Mouse (Mus musculus) forebrain, postnatal 0 days (tissue): Measurements from ENCODE around the gene Mapk12. TPM values are rescaled to one million over a fixed set of nuclear protein-coding genes. Genes with fewer than 3 reads are reported as not detected.

ENCODE experiments used
- ATAC-seq: fragments of 200-750 bp; cut with Nextera tagmentation; 2 replicates; pipeline ENCODE4 v1.8.0; 2017; ENCODE audit warnings: mild to moderate bottlenecking, moderate library complexity
- DNase-seq: peaks from one replicate; pipeline ENCODE4 v3.0.0-alpha.2; 2015
- H3K27ac ChIP-seq: fragments of 300-500 bp; sonication (generic); 2 replicates; pipeline ENCODE4 v1.5.1; 2014; ENCODE audit warnings: low read depth, mild to moderate bottlenecking, antibody characterized with exemption, low read length, moderate library complexity, mixed read lengths
- H3K27me3 ChIP-seq: fragments of 300-500 bp; sonication (generic); 2 replicates; pipeline ENCODE4 v1.6.1; 2014; ENCODE audit warnings: mild to moderate bottlenecking, low read length, mixed read lengths; ENCODE audit not compliant: insufficient read depth
- H3K36me3 ChIP-seq: fragments of 300-500 bp; sonication (generic); 2 replicates; pipeline ENCODE4 v1.6.1; 2014; ENCODE audit warnings: mild to moderate bottlenecking, moderate library complexity; ENCODE audit not compliant: insufficient read depth
- H3K4me1 ChIP-seq: fragments of 300-500 bp; sonication (generic); 2 replicates; pipeline ENCODE4 v1.6.1; 2014; ENCODE audit warnings: antibody characterized with exemption; ENCODE audit not compliant: insufficient read depth
- H3K4me2 ChIP-seq: fragments of 300-500 bp; sonication (generic); 2 replicates; pipeline ENCODE4 v1.6.1; 2014; ENCODE audit warnings: low read depth, mild to moderate bottlenecking, moderate library complexity
- H3K4me3 ChIP-seq: fragments of 300-500 bp; sonication (generic); 2 replicates; pipeline ENCODE4 v1.5.1; 2014; ENCODE audit warnings: low read depth, low read length, mixed read lengths
- H3K9ac ChIP-seq: fragments of 300-500 bp; sonication (generic); 2 replicates; pipeline ENCODE4 v1.6.1; 2014; ENCODE audit warnings: mild to moderate bottlenecking
- H3K9me3 ChIP-seq: fragments of 300-500 bp; sonication (generic); 2 replicates; pipeline ENCODE4 v1.6.1; 2016; ENCODE audit warnings: low read length
- CTCF ChIP-seq: sonication (generic); IDR thresholded peaks from 2 replicates; pipeline ENCODE4 v1.5.1; 2016; ENCODE audit warnings: antibody characterized with exemption, control low read depth, low read depth
- WGBS: fragments of 180-500 bp; shearing (Covaris S2); extraction: QIAGEN DNeasy Blood & Tissue Kit; methylation state at CpG from one replicate; pipeline ENCODE4 v1.1.7; 2014; 5-methylcytosine and 5-hydroxymethylcytosine counted together
- polyA plus RNA-seq: library from polyadenylated mRNA; unstranded; fragments of >200 nt; fragmentation: Nextera tagmentation; extraction: Ambion mirVana; gene quantifications from 2 replicates; pipeline ENCODE4 v1.2.1, GENCODE M21; 2015
- total RNA-seq: library from RNA; depleted of rRNA; stranded (reverse); fragments of >200 nt; gene quantifications from 2 replicates; pipeline ENCODE4 v1.2.3, GENCODE M21; 2014

The Mapk12 gene
- total and polyA plus RNA-seq, 2 experiments from 2014 or later: 2.0 to 3.4 TPM

- H3K4me3 ChIP-seq: no peak overlapping the region
- WGBS: 13% methylated on average over 5 of the region's 5 CpGs
- H3K9me3 ChIP-seq: no peaks in the 10 kb centered on the region
- ATAC-seq (no peak), DNase-seq (peak; percentile 47)
- peaks cover 44% of the 10 kb centered on the region for H3K4me1 ChIP-seq
- peak overlapping the region; percentile 24 for H3K4me2 ChIP-seq
- TF ChIP-seq CTCF: no peak
- no peak overlapping the region for H3K9ac ChIP-seq
- 0 out of 2 replicates have a peak overlapping the region, but pooled peaks have one; percentile 45 for H3K27ac ChIP-seq
- no peaks in the 10 kb centered on the region for H3K27me3 ChIP-seq
- no peaks in the 10 kb centered on the region for H3K36me3 ChIP-seq
Measured at GRCm38 (mm10) chr15:89177121-89177520, 36.6 kb upstream of the Mapk12 start.

DNA sequence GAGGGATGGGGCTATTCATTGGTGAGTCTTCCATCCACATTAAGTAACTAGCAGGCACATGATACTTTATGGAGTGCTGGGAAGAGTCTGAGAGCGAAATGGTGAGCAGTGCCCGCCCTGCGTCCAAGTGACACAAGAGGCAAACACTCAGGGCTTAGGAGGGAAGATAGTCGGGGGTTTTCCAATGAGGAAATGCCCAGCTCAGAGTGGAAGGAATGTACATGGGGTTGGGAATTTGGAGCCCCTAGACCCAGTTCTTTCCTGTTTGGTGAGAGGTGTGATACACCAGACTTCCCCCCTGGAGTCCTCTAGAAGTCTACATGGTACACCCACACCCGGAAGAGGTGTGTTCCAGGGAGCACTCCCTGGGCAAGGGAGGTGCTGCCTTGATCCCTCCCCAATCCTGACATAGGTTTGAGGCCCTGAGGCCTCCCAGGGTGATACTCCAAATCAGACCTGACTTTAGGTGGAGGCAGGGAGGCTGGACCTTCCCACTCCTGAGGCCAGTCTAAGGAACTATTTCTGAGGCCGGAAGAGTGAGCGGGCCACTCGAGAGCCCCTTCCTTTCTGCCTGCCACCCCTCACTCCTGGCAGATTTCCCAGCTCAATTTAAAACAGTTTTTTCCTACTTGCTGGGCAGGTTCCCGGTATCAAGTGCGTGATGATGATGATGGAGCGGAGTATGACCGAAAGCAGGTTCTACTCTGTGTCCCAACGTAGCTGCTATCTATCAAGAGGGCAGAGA, 35.1 kb upstream of the Mapk12 start:
- ATAC-seq: no peak
- TF ChIP-seq CTCF: no peak
- Histone ChIP-seq H3K4me1 (peaks cover 44% of the 10 kb centered on the region), H3K27me3 (no peaks in the 10 kb centered on the region), H3K36me3 (no peaks in the 10 kb centered on the region), H3K4me3 (no peak overlapping the region), H3K4me2 (no peak overlapping the region), H3K27ac (no peak overlapping the region), H3K9me3 (no peaks in the 10 kb centered on the region), H3K9ac (no peak overlapping the region)
- no peak for DNase-seq
- WGBS: 49% methylated on average over 13 of the region's 13 CpGs

DNA sequence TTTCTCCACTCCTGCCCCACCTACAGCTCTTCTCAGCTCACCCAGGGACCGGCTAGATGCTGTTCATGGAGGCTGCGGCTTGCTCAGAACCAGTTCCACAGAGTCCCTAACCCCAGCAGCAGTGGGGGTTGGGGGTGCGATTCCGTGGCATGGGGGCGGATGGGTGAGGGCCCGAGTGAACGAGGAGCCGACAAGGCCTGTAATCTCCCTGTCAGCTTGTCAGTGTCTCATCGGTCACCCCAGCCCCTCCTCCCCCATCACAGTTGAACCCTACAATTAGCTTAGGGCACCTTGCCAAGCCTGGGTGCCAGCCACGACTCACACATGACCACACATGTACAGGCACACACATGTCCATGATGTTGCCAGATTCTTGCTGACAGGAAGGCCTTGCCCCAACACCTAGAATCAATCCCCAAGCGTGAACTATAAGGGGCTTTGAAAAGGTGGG, 34.4 kb upstream of the Mapk12 start:
- peaks cover 44% of the 10 kb centered on the region for H3K4me1 ChIP-seq
- no peak for DNase-seq
- no peak overlapping the region for H3K4me3 ChIP-seq
- ATAC-seq: no peak
- H3K4me2 ChIP-seq: peak overlapping the region; percentile 99
- H3K9me3 ChIP-seq: no peaks in the 10 kb centered on the region
- TF ChIP-seq CTCF: no peak
- peak overlapping the region; percentile 29; the same call in 1 of the 2 replicates for H3K27ac ChIP-seq
- H3K9ac ChIP-seq: no peak overlapping the region
- H3K36me3 ChIP-seq: no peaks in the 10 kb centered on the region
- WGBS: 35% methylated on average over 11 of the region's 11 CpGs
- no peaks in the 10 kb centered on the region for H3K27me3 ChIP-seq

- no peak for DNase-seq
- peak overlapping the region; percentile 99 for H3K4me2 ChIP-seq
- no peak for TF ChIP-seq CTCF
- H3K4me1 ChIP-seq: peaks cover 39% of the 10 kb centered on the region
- 0 out of 2 replicates have a peak, but pooled peaks cover 2% of the 10 kb centered on the region for H3K36me3 ChIP-seq
- H3K9me3 ChIP-seq: no peaks in the 10 kb centered on the region
- H3K27ac ChIP-seq: peak overlapping the region; percentile 83; the same call in 1 of the 2 replicates
- 6% methylated on average over 15 of the region's 15 CpGs for WGBS
- H3K4me3 ChIP-seq: peak overlapping the region; percentile 58
- peak overlapping the region; percentile 72 for H3K9ac ChIP-seq
- ATAC-seq: peak; percentile 23
- H3K27me3 ChIP-seq: no peaks in the 10 kb centered on the region
Measured at GRCm38 (mm10) chr15:89173906-89174214, 33.4 kb upstream of the Mapk12 start.

GRCm38 (mm10) chr15:89173024-89173905, 32.8 kb upstream of the Mapk12 start:
- ATAC-seq (peak; percentile 53), DNase-seq (peak; percentile 83)
- Histone ChIP-seq H3K9me3 (no peaks in the 10 kb centered on the region), H3K27me3 (no peaks in the 10 kb centered on the region), H3K27ac (peak overlapping the region; percentile 83), H3K9ac (peak overlapping the region; percentile 72), H3K4me3 (peak overlapping the region; percentile 58), H3K36me3 (0 out of 2 replicates have a peak, but pooled peaks cover 4% of the 10 kb centered on the region), H3K4me1 (peaks cover 33% of the 10 kb centered on the region), H3K4me2 (peak overlapping the region; percentile 99)
- under 1% methylated on average over 65 of the region's 65 CpGs for WGBS
- no peak for TF ChIP-seq CTCF

GRCm38 (mm10) chr15:89172276-89172935, 31.9 kb upstream of the Mapk12 start:
- 15% methylated on average over 17 of the region's 17 CpGs for WGBS
- H3K4me3 ChIP-seq: peak overlapping the region; percentile 58
- H3K27me3 ChIP-seq: no peaks in the 10 kb centered on the region
- H3K4me1 ChIP-seq: peaks cover 25% of the 10 kb centered on the region
- peak overlapping the region; percentile 99 for H3K4me2 ChIP-seq
- peak overlapping the region; percentile 72 for H3K9ac ChIP-seq
- H3K36me3 ChIP-seq: peaks cover 12% of the 10 kb centered on the region
- peak overlapping the region; percentile 83 for H3K27ac ChIP-seq
- no peak; the same call in 1 of the 2 replicates for ATAC-seq
- no peak for TF ChIP-seq CTCF
- no peak for DNase-seq
- H3K9me3 ChIP-seq: no peaks in the 10 kb centered on the region
